Mouse (Mus musculus): Measurements from ENCODE around the gene Olfr221.
"Not testable (repeated sequence)": the region's sequence is repeated elsewhere in the genome, so short reads cannot be mapped to it uniquely, and the experiment has no call there.

Olfr221 gene

DNA sequence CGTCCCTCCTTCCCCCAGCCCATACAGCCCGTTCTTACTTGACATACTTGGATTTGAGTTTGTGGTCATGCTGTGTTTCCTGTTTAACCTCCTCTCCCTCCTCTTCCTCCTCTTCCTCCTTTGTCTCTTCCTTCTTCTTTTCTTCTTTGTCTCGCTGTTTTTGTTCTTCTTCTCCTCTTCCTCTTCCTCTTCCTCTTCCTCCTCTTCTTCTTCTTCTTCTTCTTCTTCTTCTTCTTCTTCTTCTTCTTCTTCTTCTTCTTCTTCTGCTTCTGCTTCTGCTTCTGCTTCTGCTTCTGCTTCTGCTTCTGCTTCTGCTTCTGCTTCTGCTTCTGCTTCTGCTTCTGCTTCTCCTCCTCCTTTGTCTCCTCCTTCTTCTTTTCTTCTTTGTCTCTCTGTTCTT lies at the start of gene Olfr221:
Gene Olfr221 (minus strand): TSS at position 101 of the 400 bp plus-strand sequence.
- ATAC-seq (ENCODE audit: insufficient number of reproducible peaks, low FRiP score, low TSS enrichment), result not testable (repeated sequence)

GRCm38 (mm10) chr14:52083083-52083482 lies 40.8 kb upstream of the Olfr221 start:
- ATAC-seq (ENCODE audit: insufficient number of reproducible peaks, low FRiP score, low TSS enrichment), result no peak

DNA sequence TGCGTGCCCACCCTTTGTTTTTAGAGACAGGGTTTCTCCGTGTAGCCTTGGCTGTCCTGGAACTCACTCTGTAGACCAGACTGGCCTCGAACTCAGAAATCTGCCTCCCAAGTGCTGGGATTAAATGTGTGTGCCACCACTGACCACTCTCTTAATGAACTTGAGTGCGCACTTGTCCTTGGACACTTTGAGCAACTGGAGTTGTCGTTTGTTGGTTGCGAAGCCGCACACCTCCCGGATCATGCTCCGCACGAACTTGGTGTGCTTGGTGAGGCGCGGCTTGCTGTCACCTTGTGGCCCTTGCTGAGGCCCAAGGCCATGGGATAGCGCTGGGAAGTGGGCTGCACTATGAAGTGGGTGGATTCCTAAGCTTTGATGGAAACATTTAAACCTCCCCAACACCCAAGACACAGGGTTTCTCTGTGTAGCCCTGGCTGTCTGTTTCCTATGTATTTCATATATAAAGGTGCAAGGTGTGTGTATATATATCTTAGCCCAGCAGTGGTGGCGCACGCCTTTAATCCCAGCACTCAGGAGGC lies 29.4 kb upstream of the Olfr221 start:
- ATAC-seq (ENCODE audit: insufficient number of reproducible peaks, low FRiP score, low TSS enrichment), result no peak

DNA sequence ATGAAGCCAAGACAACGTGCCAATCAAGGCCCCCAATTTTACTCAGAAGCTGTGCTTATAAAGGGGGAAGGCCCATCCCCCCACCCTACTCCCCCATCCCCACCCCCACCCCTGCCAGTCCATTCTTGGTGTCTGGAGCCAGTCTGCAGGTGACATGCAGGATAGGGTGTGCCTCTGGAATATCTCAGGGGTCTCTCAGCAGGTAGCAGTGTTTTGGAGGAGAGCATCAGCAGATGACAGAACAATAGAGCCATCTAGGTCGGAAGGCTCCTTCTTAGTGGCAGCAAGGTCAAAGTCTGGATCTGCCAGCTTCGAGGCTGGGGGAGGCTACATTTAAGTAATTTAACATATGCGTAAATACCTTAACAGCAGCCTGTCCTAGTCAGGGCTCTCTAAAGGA lies 23.9 kb upstream of the Olfr221 start:
- ATAC-seq (ENCODE audit: insufficient number of reproducible peaks, low FRiP score, low TSS enrichment), result no peak

- no peak for ATAC-seq (ENCODE audit: insufficient number of reproducible peaks, low FRiP score, low TSS enrichment)
These were observed 19.5 kb upstream of the Olfr221 start for GRCm38 (mm10) chr14:52061798-52062197.

- peak; percentile 81 for ATAC-seq (ENCODE audit: insufficient number of reproducible peaks, low FRiP score, low TSS enrichment)
These were observed 18.5 kb upstream of the Olfr221 start for GRCm38 (mm10) chr14:52060800-52061199.

DNA sequence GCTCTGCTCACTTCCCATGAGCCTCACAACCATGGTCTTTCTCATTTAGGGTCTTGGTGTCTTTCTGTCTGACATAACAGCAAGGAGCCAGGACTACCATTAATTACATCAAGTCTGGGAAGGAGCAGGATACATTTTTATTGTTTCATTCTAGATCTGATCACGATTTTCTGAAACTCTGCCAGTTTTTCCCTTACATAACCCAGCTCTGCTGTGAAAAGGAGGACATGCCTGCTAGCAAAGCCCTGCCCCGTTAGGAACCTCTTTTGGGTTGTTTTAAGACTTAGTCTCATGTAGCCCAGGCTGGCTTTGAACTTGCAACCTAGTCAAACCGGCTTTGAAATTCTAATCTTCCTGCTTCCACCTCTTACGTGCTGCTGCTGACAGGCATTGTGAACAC lies 17.7 kb upstream of the Olfr221 start:
- no peak for ATAC-seq (ENCODE audit: insufficient number of reproducible peaks, low FRiP score, low TSS enrichment)

DNA sequence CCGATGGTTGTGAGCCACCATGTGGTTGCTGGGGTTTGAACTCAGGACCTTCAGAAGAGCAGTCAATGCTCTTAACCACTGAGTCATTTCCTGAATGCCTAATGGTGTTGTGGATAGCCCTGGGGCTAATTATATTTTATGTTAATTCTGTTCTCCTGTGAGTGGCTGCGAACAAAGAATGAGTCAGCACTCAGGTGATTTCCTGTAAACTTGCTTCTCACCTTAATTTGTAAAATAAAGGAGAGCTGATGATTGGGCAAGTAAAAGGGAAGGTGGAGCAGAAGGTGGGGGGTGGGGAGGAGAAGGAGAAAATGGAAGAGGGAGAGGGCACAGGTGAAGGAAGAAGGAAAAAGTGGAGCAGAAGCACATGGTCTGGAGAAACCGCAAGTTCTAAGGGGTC lies 10.5 kb upstream of the Olfr221 start:
- not testable (repeated sequence) for ATAC-seq (ENCODE audit: insufficient number of reproducible peaks, low FRiP score, low TSS enrichment)

- ATAC-seq (ENCODE audit: insufficient number of reproducible peaks, low FRiP score, low TSS enrichment), result no peak
These were observed 3.8 kb upstream of the Olfr221 start for GRCm38 (mm10) chr14:52045966-52046565.

- ATAC-seq (ENCODE audit: insufficient number of reproducible peaks, low FRiP score, low TSS enrichment), result 0 out of 2 replicates have a peak, but pooled peaks have one; percentile 36
These were observed 2.8 kb upstream of the Olfr221 start for GRCm38 (mm10) chr14:52044901-52045678.

DNA sequence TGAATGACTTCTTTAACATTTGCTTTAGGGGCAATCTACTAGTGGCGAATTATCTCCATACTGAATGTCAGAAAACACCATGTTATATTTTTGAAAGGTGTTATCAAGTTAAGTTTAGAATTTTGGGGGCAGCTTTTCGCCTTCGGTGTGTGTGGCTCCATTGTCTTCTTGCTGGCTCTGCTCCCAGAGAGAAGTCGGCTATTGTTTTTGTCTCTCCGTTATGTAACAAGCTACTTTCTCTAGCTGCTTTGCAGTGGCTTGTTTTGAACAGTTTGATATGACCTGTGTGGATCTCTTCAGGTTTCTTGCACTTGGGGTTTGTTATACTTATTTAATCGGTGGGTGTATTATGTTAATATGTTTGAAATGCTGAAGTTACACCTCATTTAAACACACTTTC lies 1.2 kb upstream of the Olfr221 start:
- ATAC-seq (ENCODE audit: insufficient number of reproducible peaks, low FRiP score, low TSS enrichment), result no peak

- ATAC-seq (ENCODE audit: insufficient number of reproducible peaks, low FRiP score, low TSS enrichment), result no peak
These were observed 2.9 kb downstream of the Olfr221 start for GRCm38 (mm10) chr14:52039332-52039731.

DNA sequence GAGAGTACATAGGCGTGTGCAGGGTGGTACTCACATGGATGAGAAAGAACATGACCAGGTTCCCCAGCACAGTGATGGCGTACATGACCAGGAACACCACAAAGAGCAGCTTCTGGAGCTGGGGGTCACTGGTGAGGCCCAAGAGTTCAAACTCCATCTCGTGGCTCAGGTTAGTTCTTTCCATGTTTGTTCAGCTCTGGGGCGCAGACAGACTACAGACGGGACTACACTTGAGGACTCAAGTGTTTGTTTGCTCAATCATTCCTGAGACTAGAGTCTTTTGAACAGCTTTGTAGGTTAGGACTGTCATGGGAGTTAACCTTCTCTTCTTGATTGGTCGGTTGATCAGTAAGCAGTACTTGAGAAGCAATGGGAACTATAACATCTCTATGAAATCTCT lies 6.3 kb downstream of the Olfr221 start:
- ATAC-seq (ENCODE audit: insufficient number of reproducible peaks, low FRiP score, low TSS enrichment), result no peak

DNA sequence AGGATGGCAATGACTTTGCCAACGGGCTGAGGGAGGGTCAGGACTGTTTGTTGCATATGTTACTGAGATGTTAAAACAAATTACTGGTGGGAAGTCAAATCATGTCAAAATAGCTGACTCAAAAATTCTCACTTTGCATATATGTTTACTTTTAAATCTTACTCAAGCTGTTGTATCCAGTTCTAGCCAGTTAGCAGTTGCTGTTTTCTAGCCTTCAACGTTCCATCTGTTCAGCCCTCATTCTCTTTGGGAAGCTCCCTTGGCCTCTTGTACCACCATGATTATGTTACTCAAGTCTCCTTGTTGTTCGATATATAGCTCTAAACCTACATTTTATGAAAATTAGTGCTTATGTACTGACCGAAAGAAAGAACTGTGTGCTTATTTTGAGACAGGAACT lies 15.9 kb downstream of the Olfr221 start:
- no peak for ATAC-seq (ENCODE audit: insufficient number of reproducible peaks, low FRiP score, low TSS enrichment)

GRCm38 (mm10) chr14:52024133-52024532 lies 18.1 kb downstream of the Olfr221 start:
- ATAC-seq (ENCODE audit: insufficient number of reproducible peaks, low FRiP score, low TSS enrichment), result no peak

DNA sequence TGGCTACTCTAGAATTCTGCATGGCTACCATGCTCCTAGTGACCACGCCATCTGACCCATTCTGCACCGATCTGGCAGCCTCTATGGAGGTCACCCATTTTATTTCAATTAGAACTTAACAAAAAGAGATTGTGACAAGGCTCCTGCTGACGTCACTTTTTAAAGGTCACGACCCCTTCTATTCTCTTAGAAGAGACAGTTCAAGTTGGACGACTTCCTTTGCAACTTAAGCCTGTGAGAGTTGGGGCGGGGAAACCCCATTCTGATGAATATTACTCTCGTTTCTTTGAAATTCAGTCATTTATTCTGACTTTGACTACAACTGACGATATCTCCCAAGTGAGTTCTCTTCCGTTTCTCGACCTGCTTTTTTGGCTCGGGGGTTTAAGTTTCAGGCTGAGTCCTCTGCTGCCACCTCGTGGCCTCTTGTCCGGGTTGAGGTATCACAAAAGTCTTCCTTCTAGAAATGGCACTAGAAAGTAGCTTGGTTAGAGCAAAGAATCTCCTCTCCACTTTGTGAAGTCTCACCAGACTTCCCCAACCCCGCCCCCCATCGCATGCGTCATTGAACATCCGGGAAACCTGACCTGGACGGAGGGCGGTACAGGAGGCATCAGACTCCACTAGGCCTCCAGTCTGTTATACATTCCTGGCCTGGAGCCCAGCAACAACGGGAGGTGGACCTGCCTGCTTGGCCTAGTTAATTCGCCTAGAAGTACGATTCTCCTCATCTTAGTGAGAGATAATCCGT lies 19.4 kb downstream of the Olfr221 start:
- ATAC-seq (ENCODE audit: insufficient number of reproducible peaks, low FRiP score, low TSS enrichment), result peak; percentile 12; the same call in 1 of the 2 replicates

DNA sequence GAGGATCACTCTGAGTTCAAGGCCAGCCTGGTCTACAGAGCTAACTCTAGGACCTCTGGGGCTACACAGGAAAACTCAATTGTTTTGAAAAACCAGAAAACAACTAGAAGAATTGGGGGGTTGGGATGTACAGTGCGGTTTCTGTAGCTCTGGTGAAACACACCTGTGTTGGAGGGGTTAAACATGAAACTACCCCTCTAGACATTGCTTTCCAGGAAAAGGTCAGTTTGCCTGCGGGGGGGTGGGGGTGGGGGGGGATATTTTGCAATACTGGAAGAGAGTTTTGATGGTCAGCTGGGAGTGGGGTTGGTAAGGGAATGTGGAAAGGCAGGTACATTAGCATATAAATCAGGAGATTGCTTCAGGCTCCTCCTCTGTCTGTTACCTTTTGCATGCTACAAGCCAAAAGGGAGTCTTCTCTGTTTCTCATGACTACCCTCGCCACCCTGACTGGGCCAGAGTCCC lies 20.0 kb downstream of the Olfr221 start:
- ATAC-seq (ENCODE audit: insufficient number of reproducible peaks, low FRiP score, low TSS enrichment), result no peak

DNA sequence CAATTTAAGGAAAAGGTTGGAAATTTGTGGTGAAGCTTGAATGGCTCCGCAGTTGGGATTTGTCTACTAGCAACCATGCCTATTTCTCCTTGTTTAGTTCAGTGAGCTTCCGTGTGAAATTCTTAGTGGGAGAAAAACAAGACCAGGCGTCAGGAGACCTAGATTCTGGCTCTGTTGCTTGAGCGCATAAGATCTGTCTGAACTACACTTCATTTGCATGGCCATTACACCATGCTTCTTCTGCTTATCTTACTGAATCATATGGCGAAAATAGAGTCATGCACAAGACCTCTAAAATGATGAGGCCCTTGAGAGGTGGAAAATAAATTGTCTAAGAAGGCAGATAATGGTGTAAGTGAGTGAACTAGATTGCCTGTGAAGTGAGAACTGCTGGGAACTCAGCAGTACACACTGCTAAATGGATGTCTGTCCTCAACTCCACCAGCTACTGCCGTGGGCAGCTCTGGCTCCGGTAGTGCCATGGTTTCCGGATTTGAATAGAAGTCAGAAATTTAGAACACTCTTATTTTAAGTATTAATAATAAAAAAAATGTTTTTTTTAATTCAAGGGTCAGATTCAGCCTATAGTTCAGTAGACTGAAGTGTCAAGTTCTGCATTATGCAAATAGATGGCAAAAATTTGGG lies 20.6 kb downstream of the Olfr221 start:
- ATAC-seq (ENCODE audit: insufficient number of reproducible peaks, low FRiP score, low TSS enrichment), result no peak

- ATAC-seq (ENCODE audit: insufficient number of reproducible peaks, low FRiP score, low TSS enrichment), result no peak
These were observed 21.1 kb downstream of the Olfr221 start for GRCm38 (mm10) chr14:52021138-52021529.

DNA sequence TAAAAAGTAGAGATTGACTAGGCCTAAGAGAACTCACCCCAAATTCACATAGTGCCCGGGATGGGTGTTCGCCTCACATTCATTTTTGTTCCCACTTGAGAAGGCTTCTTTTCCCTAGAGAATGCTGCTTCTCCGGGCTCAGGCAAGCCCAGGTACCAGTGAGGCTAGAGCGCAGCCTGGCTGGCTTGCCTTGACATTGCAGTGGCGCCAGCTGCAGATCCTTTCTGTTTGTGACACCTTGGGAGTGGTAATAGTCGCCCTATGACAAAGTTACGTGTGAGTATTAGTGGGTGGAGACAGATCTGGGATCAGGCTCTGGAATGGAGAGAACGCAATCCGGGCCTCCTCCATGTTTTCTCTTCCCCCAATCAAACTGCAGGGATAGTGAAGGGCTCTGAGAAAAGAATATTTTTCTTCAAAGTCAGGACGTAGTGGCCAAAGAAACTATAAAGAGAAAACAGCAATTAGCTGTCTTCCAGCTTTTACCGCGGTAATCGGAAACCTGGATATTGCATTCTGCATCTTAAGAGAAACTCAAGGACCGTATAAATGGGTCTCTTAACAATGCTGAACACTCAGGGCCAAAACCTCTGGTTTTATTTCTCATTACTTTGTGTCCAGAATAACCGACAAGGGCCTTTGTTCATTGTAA lies 21.6 kb downstream of the Olfr221 start, which contains the start of gene Zfp219:
Gene Zfp219 (minus strand): TSS at position 248 of the 652 bp plus-strand sequence.
- ATAC-seq (ENCODE audit: insufficient number of reproducible peaks, low FRiP score, low TSS enrichment), result peak; percentile 11
